Mouse (Mus musculus) adrenal gland, adult (tissue): ENCODE measurements around the gene Depdc5.
"Not testable (repeated sequence)": the region's sequence is repeated elsewhere in the genome, so short reads cannot be mapped to it uniquely, and the experiment has no call there.

Experiments used
- DNase-seq, 2 experiments: peaks; one replicate each; pipeline ENCODE4 v3.0.0; 2022 to 2023; ENCODE audit warnings: low spot score in 1 of 2; ENCODE audit not compliant: inconsistent age in 2 of 2

Depdc5 gene

DNA sequence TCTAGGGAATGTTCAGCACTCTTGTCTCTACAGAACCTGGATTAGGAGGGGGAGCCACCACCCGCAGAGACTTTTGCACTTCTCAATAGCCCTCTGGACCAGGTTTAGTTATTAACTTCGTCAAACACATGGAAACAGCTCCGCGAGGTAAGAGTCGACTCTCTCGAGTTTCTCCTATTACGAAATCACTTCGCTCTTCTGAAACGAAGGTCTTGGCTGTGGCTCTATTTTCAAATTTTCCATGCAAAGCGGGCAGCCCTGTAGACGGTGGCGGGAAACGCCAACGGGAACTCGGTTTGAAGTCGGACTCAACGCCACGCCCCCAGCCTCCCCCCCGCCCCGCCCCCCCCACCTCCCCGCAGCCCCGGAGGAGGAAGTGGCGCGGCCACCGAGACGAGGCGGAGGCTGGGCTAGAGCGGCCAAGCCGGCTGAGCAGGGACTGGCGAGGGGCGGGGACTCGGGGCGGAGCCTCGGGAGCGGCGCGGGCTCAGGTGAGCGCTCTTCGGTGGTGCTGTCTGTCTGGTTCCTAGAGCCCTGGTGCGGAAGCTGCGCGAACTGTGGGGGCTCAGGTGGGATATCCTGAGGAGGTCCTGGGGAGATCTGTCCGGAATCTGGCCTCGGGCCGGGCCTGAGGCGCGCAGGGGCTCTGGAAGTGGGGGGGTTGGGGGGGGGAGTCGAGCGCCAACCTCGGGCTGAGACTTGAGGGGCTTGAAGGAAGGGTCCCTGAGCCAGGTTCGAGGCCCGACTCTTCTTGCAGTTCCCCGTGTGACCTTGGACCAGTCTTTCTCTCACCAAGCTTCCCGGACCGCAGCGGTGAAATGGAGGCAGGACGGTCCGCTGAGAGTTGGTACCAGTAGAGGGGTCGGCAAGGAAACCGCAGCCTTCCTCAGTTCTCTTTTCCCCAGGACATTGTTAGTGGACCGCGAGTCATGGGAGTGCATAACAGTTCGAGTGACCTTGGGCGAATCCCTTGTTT, at the start of gene Depdc5:
Depdc5 (plus strand) TSS at position 449 of the 976 bp plus-strand sequence.
- peak; percentile 96 for DNase-seq

GRCm38 (mm10) chr5:32815396-32815795, 48.1 kb upstream of the Depdc5 start:
- no peak for DNase-seq

- no peak for DNase-seq
Observed at GRCm38 (mm10) chr5:32820471-32820870, 43.0 kb upstream of the Depdc5 start.

GRCm38 (mm10) chr5:32827009-32827408, 36.5 kb upstream of the Depdc5 start, which contains the start of gene Gm20671:
Gm20671 (minus strand) TSS chr5:32827109.
- peak; percentile 37 to 74 for DNase-seq

DNA sequence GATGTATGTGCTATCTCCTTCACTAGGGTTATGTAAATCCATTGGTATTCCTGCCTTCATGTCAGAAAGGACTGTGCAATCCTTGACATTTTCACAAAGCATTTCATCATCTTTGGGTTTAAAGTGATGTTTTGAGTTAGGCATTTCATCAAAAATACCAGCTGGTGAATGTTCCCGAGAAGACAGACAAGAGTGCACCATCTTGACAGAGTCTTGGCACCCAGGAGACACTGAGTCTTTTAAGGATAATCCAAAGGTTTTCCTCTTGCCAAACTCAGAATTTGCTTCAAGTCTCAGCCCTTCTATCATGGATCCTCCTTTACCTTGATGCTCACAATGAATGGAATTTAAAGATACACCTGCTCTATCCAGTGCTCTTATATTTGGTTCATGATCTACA, 34.7 kb upstream of the Depdc5 start:
- not testable (repeated sequence) for DNase-seq

- no peak for DNase-seq
Observed at GRCm38 (mm10) chr5:32830054-32830453, 33.4 kb upstream of the Depdc5 start.

DNA sequence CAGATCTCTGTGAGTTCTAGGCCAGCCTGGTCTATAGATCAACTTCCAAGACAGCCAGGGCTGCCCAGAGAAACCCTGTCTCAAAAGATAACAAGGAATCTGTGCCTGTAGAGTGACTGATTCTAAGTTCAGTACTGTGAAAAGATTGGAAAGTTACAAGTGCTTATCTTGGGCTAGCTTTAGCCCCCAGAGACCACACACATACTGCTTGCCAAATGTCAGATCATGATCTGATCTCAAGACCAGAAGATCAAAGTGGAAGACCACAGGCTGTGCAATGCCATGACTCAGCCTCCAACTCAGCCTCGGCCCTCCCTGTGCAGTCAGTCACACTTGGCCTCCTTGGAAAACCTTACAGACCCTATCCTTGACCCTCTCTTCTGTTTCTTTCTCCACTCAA, 29.0 kb upstream of the Depdc5 start:
- peak; percentile 41 to 77 for DNase-seq

GRCm38 (mm10) chr5:32836976-32837375, 26.5 kb upstream of the Depdc5 start:
- no peak for DNase-seq

DNA sequence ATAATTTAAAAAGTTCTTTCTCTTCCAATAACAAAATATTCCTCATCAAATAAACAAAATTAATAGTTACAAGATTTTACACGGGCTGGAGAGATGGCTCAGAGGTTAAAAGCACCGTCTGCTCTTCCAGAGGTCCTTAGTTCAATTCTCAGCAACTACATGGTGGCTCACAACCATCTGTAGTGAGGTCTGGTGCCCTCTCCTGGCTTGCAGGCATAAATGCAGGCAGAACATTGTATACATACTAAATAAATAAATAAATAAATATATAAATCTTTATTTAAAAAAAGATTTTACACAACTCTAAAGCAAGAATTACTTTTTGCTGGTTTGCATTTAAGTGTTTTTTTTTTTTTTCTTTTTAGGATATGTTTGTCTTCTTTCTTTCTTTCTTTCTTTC, 23.5 kb upstream of the Depdc5 start:
- no peak for DNase-seq

DNA sequence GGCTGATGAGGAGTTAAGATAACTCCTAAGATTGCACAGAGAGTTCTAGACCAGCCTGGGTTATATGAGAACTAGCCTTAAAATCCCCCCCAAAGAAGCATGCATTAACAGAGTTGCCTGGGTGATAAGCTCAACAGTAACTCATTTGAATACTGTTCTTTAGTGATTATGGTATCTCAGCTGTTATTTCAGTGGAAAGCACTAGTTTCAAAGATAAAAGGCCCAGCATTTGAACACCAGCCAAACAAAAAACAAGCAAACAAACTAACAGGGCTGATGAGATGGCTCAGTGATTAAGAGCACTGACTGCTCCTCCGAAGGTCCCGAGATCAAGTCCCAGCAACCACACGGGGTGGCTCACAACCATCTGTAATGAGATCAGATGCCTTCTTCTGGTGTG, 14.3 kb upstream of the Depdc5 start:
- DNase-seq: no peak

DNA sequence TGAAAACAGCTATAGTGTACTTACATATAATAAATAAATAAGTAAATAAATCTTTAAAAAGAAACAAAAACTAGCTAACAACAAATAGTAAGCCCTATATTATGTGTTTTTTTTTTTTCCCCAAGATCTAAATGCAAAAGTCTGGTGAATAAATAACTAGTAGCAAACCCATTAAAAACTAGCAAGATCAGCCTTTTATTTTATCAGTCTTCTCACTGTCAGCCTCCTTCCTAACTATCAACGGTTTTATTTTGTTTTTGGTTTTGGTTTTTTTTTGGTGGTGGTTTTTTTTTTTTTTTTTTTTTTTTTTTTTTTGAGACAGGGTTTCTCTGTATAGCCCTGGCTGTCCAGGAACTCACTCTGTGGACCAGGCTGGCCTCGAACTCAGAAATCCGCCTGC, 13.9 kb upstream of the Depdc5 start:
- not testable (repeated sequence) for DNase-seq

- DNase-seq: peak in 1 of 2 experiments; percentile 56
Observed at GRCm38 (mm10) chr5:32852026-32852425, 11.5 kb upstream of the Depdc5 start.

GRCm38 (mm10) chr5:32853731-32854507, 9.6 kb upstream of the Depdc5 start, which contains the start of gene Prr14l:
Prr14l (minus strand) TSS chr5:32854256.
- DNase-seq: peak; percentile 99 to 100

- DNase-seq: no peak
Observed at GRCm38 (mm10) chr5:32854818-32855217, 8.7 kb upstream of the Depdc5 start.

- DNase-seq: not testable (repeated sequence)
Observed at GRCm38 (mm10) chr5:32855274-32855673, 8.2 kb upstream of the Depdc5 start.

- DNase-seq: peak; percentile 49 to 86
Observed at GRCm38 (mm10) chr5:32857781-32858220, 5.7 kb upstream of the Depdc5 start.

- DNase-seq: no peak
Observed at GRCm38 (mm10) chr5:32861082-32861481, 2.4 kb upstream of the Depdc5 start.

DNA sequence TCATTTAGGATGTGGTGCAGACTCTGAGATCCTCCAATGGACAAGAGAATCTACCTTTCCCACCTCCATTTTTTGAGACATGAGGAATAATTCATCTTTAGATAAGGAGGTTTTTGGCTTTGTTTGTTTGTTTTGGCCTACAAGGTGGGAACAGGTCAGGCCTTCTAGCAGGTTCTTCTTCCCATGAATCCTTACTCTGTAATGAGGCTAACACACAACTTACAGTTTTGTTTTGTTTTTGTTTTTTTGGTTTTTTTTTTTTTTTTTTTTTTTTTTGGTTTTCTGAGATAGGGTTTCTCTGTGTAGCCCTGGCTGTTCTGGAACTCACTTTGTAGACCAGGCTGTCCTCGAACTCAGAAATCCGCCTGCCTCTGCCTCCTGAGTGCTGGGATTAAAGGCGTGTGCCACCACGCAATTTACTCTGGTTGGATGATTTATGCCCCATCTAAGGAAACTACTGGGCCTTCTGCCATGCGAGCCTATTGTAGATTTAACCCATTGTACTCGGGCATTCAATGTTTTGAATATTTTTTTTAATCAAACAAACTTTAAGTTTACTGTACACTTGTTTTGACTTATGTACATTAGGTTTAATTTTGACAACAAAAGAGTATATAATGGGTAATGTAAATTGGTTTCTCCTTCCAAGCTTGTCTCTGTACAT, 900 bp upstream of the Depdc5 start:
- peak in 1 of 2 experiments; percentile 64 for DNase-seq

- DNase-seq: no peak
Observed at GRCm38 (mm10) chr5:32869389-32870024, 6.0 kb downstream of the Depdc5 start.

DNA sequence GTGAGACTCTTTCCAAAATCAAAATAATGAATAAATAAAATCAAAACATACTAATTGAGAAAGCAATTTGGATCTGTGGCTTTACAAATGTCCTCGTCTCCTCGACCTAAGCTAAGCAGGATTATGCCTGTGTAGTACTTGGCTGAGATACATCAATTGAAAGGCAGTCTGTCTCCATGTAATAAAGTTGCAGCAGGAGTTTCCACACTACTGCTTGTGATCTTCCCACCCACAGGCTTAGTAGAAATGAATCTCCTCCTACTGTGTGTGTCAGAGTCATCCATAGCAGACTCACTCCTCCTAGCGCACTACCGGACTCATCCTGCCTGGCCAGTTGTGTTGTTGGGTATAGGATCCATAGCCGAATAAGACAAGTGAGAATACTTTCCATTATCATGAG, 8.8 kb downstream of the Depdc5 start:
- DNase-seq: no peak
